Mouse (Mus musculus): Measurements from ENCODE around the gene Ccdc84.
A peak's percentile ranks its signal among the peaks of the same experiment; 100 is the strongest.
"Not testable (repeated sequence)": the region's sequence is repeated elsewhere in the genome, so short reads cannot be mapped to it uniquely, and the experiment has no call there.

Ccdc84 gene

DNA sequence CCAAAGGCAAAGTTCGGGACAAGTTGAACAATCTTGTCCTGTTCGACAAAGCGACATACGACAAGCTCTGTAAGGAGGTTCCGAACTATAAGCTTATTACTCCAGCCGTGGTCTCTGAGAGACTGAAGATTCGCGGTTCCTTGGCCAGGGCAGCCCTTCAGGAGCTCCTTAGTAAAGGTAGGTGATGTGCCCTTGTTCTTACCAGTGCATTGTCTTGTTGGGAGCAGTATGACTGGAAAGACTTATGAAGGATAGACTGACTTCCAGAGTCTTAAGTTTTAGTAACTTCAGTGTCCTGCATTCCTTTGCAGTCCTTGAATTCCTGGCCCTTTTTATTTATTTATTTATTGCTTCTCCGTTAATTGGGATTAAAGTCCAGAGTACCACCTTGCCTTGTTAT, 9.7 kb downstream of the Ccdc84 start:
- DNase-seq (ENCODE audit: low spot score in 2 of 2), result not testable (repeated sequence)

DNA sequence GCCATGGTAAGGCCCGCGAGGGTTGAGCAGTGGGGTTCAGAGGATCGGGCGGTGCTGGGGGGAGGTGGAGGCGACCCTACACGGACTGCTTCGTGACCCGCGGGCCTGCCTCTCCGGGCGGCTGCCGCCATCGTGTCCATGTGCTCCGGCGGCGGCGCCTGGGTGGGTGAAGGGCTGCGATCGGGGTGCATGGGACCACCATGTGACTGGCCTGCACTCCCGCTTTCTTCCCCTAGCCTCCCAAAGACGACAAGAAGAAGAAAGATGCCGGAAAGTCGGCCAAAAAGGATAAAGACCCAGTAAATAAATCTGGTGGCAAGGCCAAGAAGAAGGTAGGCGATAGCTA, 10.6 kb downstream of the Ccdc84 start:
- DNase-seq (ENCODE audit: low spot score in 2 of 2), result no peak

DNA sequence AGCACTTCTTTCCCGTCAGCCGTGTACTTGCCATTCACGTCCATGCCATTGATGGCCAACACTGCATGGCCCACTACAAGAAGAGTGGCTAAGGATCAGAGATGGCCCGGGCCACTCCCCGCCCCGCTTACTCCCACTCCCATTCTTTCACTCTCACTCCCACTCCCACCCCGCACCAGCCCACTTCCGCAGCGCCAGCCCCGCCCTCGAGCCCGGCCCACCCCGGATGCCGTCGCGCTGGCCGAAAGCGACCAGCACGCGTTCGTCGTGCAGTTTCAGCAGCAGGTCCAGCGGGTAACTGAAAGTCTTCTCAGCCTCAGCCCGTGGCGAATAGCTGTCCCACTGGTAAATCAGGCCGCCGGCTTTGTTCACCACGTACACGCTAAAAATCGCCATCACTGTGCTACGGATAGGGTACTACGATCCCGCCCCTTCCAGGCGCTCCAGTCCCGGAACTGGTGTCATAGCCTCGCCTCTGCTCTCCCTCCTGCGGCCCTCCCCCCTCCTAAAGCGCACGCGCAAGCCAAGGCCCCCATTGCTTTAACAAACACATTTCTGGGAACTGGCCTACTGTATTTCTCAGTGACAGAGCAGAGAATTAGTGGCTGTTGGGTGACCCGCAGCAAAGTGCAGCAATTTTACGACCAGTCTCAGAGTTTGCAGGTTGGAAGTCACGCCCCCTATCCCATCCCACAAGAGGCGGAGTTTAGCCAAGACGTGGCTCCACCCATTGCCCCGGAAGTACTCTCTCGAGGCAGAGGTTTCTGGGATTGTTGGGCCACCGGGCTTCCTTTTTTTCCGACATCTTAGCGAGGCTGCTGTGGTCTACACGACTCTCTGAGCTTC, 11.2 kb downstream of the Ccdc84 start, which contains the start of the genes Rps25 and Trappc4:
Gene Rps25 (plus strand): TSS at position 234 of the 846 bp plus-strand sequence.
Gene Trappc4 (minus strand): TSS at position 695 of the 846 bp plus-strand sequence.
- DNase-seq (ENCODE audit: low spot score in 2 of 2), result peak; percentile 94

DNA sequence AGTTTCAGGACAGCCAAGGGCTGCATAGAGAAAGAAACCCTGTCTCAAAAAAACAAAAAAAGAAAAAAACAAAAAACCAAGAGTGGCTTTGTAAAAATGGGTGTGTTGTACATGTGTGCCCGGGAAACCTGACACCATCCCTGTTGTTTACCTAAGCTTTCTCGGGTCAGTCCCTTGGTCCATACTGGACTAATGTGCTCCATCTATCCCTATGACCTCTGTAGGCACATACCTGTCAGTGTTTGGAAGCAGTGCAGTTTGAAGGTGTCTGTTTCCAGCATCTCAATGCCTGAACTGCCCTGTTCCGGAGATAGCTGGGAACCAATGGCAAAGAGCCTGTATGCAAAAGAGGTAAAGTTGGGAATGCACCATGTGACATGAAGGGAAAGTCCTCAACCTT, 13.4 kb downstream of the Ccdc84 start:
- DNase-seq (ENCODE audit: low spot score in 2 of 2), result no peak

DNA sequence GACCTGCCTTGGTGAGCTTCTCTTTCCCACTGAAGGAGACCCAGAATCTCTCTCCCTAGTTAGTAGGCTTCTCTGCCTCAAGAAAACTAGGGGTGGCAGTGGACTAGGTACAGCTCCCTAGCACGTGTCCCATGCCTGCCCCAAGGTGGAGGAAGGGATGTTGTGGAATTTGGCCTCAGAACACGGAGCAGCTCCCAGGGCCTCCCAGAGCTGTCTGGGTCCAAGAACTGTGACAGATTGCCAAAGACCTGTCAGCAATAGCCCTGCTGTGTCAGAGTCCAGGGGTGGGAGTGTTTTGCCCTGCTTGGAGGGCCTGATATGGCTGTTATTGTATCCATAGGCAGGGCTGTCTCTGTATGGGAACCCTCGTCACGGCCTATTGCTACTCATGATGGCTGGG, 17.3 kb downstream of the Ccdc84 start:
- peak; percentile 69 to 70 for DNase-seq (ENCODE audit: low spot score in 2 of 2)

DNA sequence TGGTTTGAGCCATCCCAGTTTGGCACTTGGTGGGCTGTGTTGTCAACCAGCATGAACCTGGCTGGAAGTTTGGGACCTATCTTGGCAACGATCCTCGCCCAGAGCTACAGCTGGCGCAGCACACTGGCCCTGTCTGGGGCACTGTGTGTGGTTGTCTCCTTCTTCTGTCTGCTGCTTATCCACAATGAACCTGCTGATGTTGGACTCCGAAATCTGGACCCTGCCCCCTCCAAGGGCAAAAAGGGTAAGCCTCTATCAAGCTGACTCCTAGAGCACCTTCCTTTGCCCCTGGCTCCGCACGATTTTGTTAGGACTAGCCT, 18.6 kb downstream of the Ccdc84 start:
- peak in 1 of 2 experiments; percentile 36 for DNase-seq (ENCODE audit: low spot score in 2 of 2)

DNA sequence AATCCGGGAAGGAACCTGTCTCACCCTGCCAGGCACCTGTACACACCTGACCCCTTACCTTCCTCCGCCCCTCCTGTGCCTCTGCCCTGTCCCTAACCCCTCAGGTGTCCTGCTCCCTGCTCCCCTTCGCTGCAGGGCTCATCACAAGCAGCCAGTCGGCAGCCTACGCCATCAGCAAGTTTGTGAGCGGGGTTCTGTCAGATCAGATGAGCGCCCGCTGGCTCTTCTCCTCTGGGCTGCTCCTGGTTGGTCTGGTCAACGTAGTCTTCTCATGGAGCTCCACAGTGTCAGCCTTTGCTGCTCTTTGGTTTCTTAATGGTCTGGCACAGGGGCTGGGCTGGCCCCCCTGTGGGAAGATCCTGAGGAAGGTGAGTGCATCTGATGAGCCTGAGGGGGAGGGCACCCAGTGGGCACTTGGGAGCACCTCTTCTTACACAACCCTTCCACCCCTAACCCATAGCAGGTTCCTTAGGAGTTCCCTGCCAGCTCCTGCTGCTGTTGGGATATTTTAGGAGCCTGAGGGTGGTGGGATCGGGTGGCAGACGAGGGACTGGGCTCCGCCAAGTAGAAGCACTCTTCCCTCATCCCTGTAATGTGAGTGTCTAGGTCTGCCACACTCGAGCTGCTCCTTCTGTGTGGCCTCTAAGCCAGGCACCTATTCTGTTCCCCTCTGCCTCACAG, 19.1 kb downstream of the Ccdc84 start:
- DNase-seq (ENCODE audit: low spot score in 2 of 2), result no peak

DNA sequence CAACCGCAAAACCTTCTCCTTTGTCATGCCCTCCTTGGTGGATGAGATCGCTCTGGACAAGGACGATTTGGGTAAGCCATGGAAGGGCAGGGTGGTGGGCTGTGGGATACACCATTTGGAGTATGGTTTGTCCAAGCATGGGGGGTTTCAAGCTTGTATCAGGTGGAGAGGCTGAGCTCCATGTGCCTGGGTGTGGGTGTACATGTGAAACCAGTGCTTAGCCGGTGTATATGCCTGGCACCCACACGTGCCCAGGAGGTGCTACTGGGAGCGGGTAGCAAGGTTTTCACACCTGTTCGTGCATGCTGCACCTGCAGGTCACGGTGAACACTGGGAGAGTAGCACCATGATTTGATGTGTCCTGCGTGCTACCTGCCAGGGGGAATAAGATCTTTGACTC, 19.8 kb downstream of the Ccdc84 start:
- DNase-seq (ENCODE audit: low spot score in 2 of 2), result no peak

DNA sequence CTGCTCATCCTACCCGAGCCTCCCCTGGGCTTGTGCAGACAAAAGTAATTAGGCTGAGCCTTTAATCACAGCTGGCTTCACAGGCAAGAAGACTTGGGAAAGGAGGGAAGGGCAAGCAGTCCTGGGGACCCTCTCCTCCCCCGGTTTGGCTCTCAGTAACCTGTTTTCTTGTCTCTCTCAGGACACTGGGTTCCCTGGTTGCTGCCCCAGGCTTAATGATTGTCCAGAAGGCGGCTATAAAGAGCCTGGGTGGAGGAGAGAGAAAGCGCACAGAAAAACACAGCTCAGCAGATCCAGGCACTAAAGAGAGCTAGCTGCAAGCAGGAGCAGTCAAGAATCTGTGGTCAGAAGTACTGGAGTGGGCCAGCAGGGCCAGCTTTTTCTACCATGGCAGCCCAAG, 20.3 kb downstream of the Ccdc84 start:
- DNase-seq (ENCODE audit: low spot score in 2 of 2), result no peak

DNA sequence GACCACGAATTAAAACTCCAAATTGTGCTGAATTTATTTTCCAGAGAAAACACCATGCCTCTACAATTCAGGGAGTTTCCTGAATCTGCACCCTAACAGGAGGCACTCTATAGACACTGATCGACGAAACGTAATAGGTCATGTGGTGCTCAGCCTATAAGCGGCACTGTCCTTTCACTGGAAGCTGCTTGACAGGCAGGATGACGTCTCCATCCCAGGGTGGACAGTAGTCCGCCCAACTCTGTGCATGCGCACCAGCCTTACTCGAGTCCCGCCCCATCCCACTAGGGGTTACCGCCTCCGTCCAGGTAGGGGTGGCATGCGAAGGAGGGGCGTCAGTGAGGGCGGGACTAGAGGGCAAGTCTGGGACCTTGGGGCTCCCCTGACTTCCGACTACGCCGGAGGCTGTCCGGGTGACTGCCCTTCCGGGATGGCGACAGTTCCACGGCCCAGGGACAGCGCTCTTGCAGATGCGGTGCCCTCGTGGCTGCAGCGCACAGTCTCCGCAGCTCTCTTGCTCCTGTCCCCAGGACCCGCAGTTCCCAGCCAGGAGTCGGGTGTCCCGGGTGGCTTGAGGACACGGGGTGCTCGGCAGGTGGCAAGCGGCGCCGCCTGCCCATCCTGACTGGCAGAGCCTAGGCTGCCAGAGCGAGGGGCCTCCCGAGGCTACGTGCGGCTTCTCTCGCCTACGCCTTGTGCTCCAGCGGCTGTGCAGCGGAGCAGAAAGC, 21.5 kb downstream of the Ccdc84 start, which contains the start of gene Slc37a4:
Gene Slc37a4 (plus strand): TSS at position 169 of the 728 bp plus-strand sequence.
- DNase-seq (ENCODE audit: low spot score in 2 of 2), result peak; percentile 98 to 99

DNA sequence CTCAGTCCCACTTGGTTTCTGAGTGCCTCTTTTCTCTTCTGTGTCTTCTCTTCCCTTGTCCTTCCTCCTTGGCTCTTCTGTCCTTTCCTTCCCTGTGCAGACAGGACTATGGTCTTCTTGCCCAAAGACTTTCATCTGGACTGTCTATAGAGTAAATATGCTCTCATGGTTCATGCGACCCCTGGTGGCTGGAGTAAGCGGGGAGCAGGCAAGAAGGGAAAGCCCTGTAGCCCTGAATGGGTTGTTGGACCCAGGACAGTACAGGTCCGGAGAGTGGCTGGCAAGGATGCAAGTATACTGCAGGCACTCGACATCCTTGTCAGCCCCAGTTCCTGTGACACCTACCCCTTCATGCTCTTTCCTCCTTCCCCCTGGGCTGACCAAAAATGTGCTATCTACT, 26.9 kb downstream of the Ccdc84 start:
- peak in 1 of 2 experiments; percentile 57 for DNase-seq (ENCODE audit: low spot score in 2 of 2)

DNA sequence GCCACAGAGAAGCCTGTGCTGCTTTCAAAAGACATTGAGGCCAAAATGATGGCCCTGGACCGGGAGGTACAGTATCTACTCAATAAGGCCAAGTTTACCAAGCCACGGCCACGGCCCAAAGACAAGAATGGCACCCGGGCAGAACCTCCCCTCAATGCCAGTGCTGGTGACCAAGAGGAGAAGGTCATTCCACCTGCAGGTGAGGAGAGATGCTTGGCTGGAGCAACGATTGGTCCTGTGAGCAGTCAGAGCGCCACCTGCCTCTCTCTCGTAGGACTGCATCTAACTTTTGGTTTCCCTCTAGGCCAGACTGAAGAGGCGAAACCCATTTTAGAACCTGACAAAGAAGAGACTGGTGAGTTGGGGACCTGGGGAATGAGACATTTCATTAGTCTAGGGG, 29.1 kb downstream of the Ccdc84 start:
- no peak for DNase-seq (ENCODE audit: low spot score in 2 of 2)

DNA sequence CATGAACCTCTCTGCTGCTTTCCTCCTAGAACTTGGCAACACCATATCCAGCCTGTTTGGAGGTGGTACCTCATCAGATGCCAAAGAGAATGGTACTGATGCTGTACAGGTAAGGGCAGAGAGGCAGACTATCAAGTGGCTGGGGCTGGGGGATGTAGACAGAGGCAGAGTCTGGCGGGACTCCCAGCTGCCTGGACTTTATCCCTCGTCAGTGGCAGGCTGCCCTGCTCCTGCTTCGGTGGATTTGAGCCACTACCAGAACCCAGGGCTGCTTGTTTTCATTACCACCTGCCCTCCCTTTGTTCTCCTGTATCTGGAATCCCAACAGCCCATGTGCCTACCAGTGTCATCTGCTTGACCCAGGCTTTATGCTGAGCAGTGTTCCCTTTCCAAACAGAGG, 31.1 kb downstream of the Ccdc84 start:
- DNase-seq (ENCODE audit: low spot score in 2 of 2), result no peak

DNA sequence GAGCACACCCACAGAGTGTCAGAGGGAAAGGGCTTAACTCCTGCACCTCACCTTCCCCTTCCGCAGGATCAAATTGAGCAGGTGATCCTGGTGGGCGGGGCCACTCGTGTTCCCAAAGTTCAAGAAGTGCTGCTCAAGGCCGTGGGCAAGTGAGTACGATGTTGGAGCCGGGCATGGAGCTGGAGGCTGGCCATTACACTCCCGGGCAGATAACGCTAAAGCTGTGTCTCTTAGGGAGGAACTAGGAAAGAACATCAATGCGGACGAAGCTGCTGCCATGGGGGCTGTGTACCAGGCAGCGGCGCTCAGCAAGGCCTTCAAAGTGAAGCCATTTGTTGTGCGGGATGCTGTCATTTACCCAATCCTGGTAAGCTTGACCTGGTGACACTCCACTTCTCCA, 33.8 kb downstream of the Ccdc84 start:
- no peak for DNase-seq (ENCODE audit: low spot score in 2 of 2)

DNA sequence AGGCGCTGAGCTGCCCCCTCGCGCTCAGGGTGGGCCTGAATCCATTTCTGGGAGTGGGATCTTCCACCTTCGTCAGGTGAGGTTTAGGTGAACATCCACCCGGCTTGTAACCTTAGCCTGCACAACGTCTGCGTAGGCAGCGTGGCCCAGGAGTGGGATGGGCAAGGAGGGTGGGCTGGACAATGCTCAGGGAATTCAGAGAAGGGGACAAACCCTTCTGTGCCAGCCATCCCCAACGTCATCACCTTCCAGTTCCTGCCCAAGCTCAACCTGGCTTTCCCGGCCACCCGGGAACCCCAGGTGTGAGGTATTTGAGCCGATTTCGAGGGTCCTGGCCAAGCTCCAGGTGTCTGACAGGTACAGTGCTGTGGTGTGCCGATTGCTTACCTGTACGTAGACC, 38.5 kb downstream of the Ccdc84 start:
- DNase-seq (ENCODE audit: low spot score in 2 of 2), result no peak

DNA sequence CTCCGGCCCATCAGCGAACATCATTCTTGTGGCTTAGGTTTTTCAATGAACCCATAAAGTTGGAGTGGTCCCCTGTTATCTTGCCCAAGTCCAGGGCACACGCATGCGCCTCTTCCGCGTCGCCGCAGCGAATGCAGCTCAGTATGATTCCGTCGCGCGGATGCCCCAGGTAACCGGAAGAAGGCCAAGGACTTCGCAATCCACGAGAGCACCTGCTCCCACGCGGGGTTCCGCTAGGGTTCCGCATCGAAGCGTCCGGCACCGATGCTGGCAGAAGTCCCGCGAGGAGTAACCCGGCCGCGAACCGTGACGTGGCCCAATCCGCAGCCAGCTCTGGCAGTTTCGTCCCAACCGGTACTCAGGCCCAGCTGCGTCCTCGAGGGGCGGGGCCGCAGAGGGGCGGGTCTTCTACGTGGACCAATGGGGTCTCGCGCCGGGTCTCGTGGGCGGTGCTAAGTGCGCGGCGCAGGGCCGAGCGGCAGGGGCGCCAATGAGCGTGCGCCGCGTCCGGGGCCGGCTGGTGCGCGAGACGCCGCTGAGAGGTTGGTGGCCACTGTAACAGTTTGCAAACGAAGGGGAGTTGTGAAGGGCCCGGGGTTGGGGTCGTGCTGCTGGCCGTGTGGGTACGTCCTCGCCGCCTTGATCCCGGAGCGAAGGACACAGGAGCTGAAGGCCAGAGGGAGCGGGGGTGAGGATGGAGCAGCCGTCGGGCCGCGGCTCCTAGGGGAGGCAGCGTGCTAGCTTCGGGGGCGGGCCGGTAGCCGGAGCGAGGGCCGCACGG, 39.1 kb downstream of the Ccdc84 start, which contains the start of gene Hyou1:
Gene Hyou1 (plus strand): TSS at position 437 of the 781 bp plus-strand sequence.
- peak; percentile 99 for DNase-seq (ENCODE audit: low spot score in 2 of 2)

DNA sequence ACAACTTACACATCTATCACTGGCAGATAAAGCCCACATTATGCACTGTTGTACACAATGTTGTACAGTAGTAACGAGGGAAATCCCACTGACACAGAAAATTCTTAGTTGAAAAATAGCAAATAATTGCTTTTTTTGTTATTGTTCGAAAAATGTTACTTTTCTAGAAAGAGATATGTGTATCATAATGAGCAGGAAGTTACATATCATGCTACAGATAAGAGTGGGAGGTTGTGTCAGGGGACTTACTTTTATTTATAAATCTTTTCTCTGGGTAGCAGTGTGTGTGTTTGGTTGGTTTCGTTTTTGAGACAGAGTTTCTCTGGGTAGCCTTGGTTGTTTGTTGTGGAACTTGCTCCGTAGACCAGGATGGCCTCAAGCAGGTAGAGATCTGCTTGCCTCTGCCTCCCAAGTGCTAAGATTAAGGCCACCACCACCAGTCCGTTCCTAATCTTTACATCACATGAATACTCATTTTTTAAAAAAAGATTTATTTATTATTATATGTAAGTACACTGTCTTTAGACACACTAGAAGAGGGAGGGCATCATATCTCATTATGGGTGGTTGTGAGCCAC, 40.1 kb downstream of the Ccdc84 start:
- no peak for DNase-seq (ENCODE audit: low spot score in 2 of 2)

DNA sequence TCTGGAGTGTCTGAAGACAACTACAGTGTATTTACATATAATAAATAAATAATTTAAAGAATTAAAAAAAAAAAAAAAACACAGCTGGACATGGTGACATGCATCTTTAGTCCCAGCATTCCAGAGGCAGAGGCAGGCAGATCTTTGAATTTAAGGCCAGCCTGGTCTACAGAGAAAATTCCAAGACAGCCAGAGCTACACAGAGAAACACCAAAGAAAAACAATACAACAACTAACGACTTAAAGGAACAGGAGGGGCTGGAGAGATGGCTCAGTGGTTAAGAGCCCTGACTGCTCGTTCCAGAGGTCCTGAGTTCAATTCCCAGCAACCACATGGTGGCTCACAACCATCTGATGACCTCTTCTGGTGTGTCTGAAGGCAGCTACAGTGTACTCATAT, 41.0 kb downstream of the Ccdc84 start:
- not testable (repeated sequence) for DNase-seq (ENCODE audit: low spot score in 2 of 2)

DNA sequence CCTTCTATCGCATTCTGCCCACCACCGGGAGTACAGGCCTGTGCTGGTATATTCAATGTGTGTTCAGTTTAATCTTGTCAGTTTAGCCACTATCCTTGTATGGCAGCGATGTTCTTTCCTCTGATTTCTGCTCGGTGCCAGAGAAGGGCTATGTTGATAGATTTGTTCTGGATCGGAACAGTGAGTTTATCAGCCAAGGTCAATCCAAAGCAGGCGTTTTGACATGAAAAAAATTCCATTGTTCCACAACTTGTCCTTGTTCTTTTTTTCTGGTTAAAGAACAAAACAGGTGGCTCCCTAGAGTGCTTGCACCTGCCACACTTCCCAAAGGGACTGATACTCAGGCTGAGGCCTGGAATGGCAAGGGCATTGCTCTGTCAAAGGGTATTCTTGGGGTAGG, 42.2 kb downstream of the Ccdc84 start:
- no peak for DNase-seq (ENCODE audit: low spot score in 2 of 2)

DNA sequence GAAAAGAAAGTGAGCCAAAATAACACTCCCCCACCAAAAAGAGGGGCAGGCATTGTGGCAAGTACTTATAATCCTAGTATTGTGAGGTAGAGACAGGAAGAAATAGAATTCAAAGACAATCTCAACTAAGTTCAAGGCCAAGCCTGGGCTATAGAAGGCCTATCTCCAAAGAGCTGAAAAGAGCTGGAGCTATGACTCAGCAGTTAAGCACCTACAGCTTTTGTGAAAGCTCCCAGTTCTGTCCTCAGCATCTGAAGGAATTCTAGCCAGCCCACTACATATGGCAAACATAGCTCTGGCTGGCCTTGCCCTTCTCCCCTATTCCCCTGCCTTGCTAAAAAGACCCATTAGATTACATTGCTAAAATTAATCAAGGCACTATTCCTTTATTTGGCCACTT, 45.0 kb downstream of the Ccdc84 start:
- DNase-seq (ENCODE audit: low spot score in 2 of 2), result no peak

DNA sequence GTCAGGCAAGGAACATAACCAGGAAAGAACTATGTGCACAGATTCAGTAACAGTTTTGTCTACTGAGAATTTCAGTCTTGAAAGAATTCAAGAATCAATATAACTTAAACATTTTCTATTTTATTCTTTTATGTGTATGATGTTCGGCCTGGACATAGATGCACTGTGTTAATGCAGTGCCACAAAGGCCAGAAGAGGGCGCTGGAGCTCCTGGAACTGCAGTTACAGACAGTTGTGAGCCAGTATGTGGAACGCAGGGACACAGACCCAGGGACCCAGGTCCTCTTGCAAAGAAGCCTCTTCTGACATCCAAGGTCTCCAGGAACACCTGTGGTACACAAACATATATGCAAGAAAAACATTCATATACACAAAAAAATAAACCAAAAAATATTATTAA, 53.9 kb downstream of the Ccdc84 start:
- no peak for DNase-seq (ENCODE audit: low spot score in 2 of 2)
